Comparison of ENCODE assay signal across 10 mouse cellular contexts in genomic region chr3:153598631-153599030, GRCm38 (mm10).
DNase-seq lines count a peak whose midpoint lies in the region; ATAC-seq and TF ChIP-seq lines count a peak whose summit lies in the region.
"Had no signal": no experiment of that assay in that cellular context is flagged by ENCODE, and none has a peak within 500 bp of the region (broad histone marks: within the 10 kb centered on the region; RNA-seq: fewer than 3 reads in every experiment).

No protein-coding gene starts in this region.

- H3K9me3 ChIP-seq in heart, embryonic 11.5 days (replicated peaks; ENCODE audit: control insufficient read depth, low read length): no peaks in the 10 kb centered on the region
- H3K9me3 ChIP-seq in stomach, postnatal 0 days (ENCODE audit: control insufficient read depth, low read length): no peaks in the 10 kb centered on the region
- H3K9me3 ChIP-seq: embryonic facial prominence, embryonic 15.5 days; limb, embryonic 13.5 days had no signal

- no peak for DNase-seq in heart, adult 2 months
- DNase-seq in thymus, adult 2 months: peak; percentile 4
- no peak for DNase-seq in thymus, postnatal 14 days
- DNase-seq in stomach, postnatal 0 days (ENCODE audit: low spot score): no peak
- DNase-seq in heart, adult 18-20 months: no peak

- no peak for ATAC-seq in heart, embryonic 11.5 days (replicated peaks; ENCODE audit: insufficient number of reproducible peaks, low FRiP score, low TSS enrichment)
- ATAC-seq in common myeloid progenitor, adult 5-6 weeks (replicated peaks; ENCODE audit: low read depth, poor library complexity, severe bottlenecking): 0 out of 2 replicates have a peak, but pooled peaks have one; percentile 15
- no peak for ATAC-seq in stomach, postnatal 0 days (ENCODE audit: low FRiP score, low TSS enrichment)
- no peak for ATAC-seq in monocyte, adult 5-6 weeks (replicated peaks; ENCODE audit: insufficient number of reproducible peaks, low FRiP score, low TSS enrichment, poor library complexity, severe bottlenecking)

- no peak overlapping the region for H3K4me2 ChIP-seq in heart, embryonic 11.5 days
- H3K4me2 ChIP-seq in stomach, postnatal 0 days (replicated peaks; ENCODE audit: low read depth): no peak overlapping the region
- H3K4me2 ChIP-seq: embryonic facial prominence, embryonic 15.5 days; limb, embryonic 13.5 days had no signal

- intact Hi-C loops in heart, adult 2 months (cut with DNase I): no loop called here

- no peak overlapping the region for H3K9ac ChIP-seq in heart, adult 2 months (ENCODE audit: low read depth, low read length)
- no peak overlapping the region for H3K9ac ChIP-seq in heart, embryonic 11.5 days (ENCODE audit: low read depth, low read length)
- no peak overlapping the region for H3K9ac ChIP-seq in stomach, postnatal 0 days (ENCODE audit: low read length)
- H3K9ac ChIP-seq: embryonic facial prominence, embryonic 15.5 days; limb, embryonic 13.5 days had no signal

- no peak for TF ChIP-seq POLR2A in heart, adult 2 months (IDR thresholded peaks at IDR 0.05; ENCODE audit: insufficient read depth, low read depth, low read length)
- TF ChIP-seq POLR2A in thymus, adult 2 months (IDR thresholded peaks at IDR 0.05; ENCODE audit: control insufficient read depth, extremely low read depth, insufficient read depth, low read length, poor library complexity): no peak

- H3K4me1 ChIP-seq in heart, adult 2 months (ENCODE audit: control insufficient read depth, insufficient read depth, low read length): no peaks in the 10 kb centered on the region
- 0 out of 2 replicates have a peak, but pooled peaks cover 5% of the 10 kb centered on the region for H3K4me1 ChIP-seq in heart, embryonic 11.5 days (ENCODE audit: control insufficient read depth, insufficient read depth, low read length)
- no peaks in the 10 kb centered on the region for H3K4me1 ChIP-seq in thymus, adult 2 months (replicated peaks; ENCODE audit: control insufficient read depth, insufficient read depth, low read length)
- no peaks in the 10 kb centered on the region for H3K4me1 ChIP-seq in stomach, postnatal 0 days (replicated peaks; ENCODE audit: control insufficient read depth, insufficient read depth)
- H3K4me1 ChIP-seq: embryonic facial prominence, embryonic 15.5 days; limb, embryonic 13.5 days had no signal

- no peak overlapping the region for H3K4me3 ChIP-seq in heart, adult 2 months
- H3K4me3 ChIP-seq in heart, embryonic 11.5 days (ENCODE audit: low read depth, low read length): no peak overlapping the region
- no peak overlapping the region for H3K4me3 ChIP-seq in thymus, adult 2 months (ENCODE audit: control insufficient read depth, insufficient read depth, low read length)
- no peak overlapping the region for H3K4me3 ChIP-seq in stomach, postnatal 0 days (ENCODE audit: low read depth, low read length)
- H3K4me3 ChIP-seq: embryonic facial prominence, embryonic 15.5 days; limb, embryonic 13.5 days had no signal

- H3K79me2 ChIP-seq in heart, adult 2 months (replicated peaks; ENCODE audit: control insufficient read depth, insufficient read depth, low read length): no peaks in the 10 kb centered on the region

- no peak for TF ChIP-seq EP300 in heart, adult 2 months (IDR thresholded peaks at IDR 0.05; ENCODE audit: insufficient read depth, low read depth, low read length)
- TF ChIP-seq EP300 in stomach, postnatal 0 days (optimal IDR thresholded peaks at IDR 0.05): no peak

- 81% methylated on average over 6 of the region's 6 CpGs for WGBS in heart, adult 2 months
- 90% methylated on average over 6 of the region's 6 CpGs for WGBS in heart, embryonic 11.5 days (ENCODE audit: insufficient replicate concordance)
- WGBS in thymus, adult 2 months: 97% methylated on average over 6 of the region's 6 CpGs
- 85% methylated on average over 6 of the region's 6 CpGs for WGBS in stomach, postnatal 0 days

- TF ChIP-seq CTCF in heart, adult 2 months (IDR thresholded peaks at IDR 0.05): 0 out of 2 replicates have a peak, but pooled peaks have one; percentile 9
- TF ChIP-seq CTCF in thymus, adult 2 months (IDR thresholded peaks at IDR 0.05; ENCODE audit: borderline replicate concordance, control insufficient read depth, extremely low read depth, insufficient read depth, low read length, poor library complexity): no peak
- peak; percentile 41 for TF ChIP-seq CTCF in stomach, postnatal 0 days (IDR thresholded peaks at IDR 0.05; ENCODE audit: low read depth)

- no peaks in the 10 kb centered on the region for H3K27me3 ChIP-seq in heart, adult 2 months (ENCODE audit: control insufficient read depth, insufficient read depth, low read length)
- H3K27me3 ChIP-seq in heart, embryonic 11.5 days (ENCODE audit: control insufficient read depth, insufficient read depth, low read length): no peaks in the 10 kb centered on the region
- H3K27me3 ChIP-seq in thymus, adult 2 months (ENCODE audit: control insufficient read depth, insufficient read depth, low read length): no peaks in the 10 kb centered on the region
- H3K27me3 ChIP-seq in stomach, postnatal 0 days (ENCODE audit: control insufficient read depth, insufficient read depth, low read length): no peaks in the 10 kb centered on the region
- H3K27me3 ChIP-seq: embryonic facial prominence, embryonic 15.5 days; limb, embryonic 13.5 days had no signal

- no peaks in the 10 kb centered on the region for H3K36me3 ChIP-seq in heart, adult 2 months (ENCODE audit: control insufficient read depth, insufficient read depth, low read length)
- H3K36me3 ChIP-seq in heart, embryonic 11.5 days (ENCODE audit: control insufficient read depth, insufficient read depth, low read length): no peaks in the 10 kb centered on the region
- H3K36me3 ChIP-seq in thymus, adult 2 months (ENCODE audit: control insufficient read depth, insufficient read depth, low read length): no peaks in the 10 kb centered on the region
- H3K36me3 ChIP-seq in stomach, postnatal 0 days (ENCODE audit: control insufficient read depth, insufficient read depth, low read length): no peaks in the 10 kb centered on the region
- H3K36me3 ChIP-seq: embryonic facial prominence, embryonic 15.5 days; limb, embryonic 13.5 days had no signal

- H3K27ac ChIP-seq in heart, adult 2 months: no peak overlapping the region
- no peak overlapping the region for H3K27ac ChIP-seq in heart, embryonic 11.5 days (ENCODE audit: low read depth, low read length)
- H3K27ac ChIP-seq in thymus, adult 2 months (ENCODE audit: control insufficient read depth, insufficient read depth, low read length): no peak overlapping the region
- no peak overlapping the region for H3K27ac ChIP-seq in stomach, postnatal 0 days (replicated peaks)
- H3K27ac ChIP-seq: embryonic facial prominence, embryonic 15.5 days; limb, embryonic 13.5 days had no signal
